Mouse (Mus musculus): ENCODE measurements around the gene Nptx1. TPM values are rescaled to one million over a fixed set of nuclear protein-coding genes. Genes with fewer than 3 reads are reported as not detected.

The Nptx1 gene
- polyA plus RNA-seq, 1 experiment from 2014 or later = 1.4 TPM

- Histone ChIP-seq H3K4me3 (no peak overlapping the region), H3K27ac (no peak overlapping the region), H3K27me3 (ENCODE audit: poor library complexity, severe bottlenecking) (peaks cover 8% of the 10 kb centered on the region; the same call in 1 of the 2 replicates), H3K36me3 (replicated peaks) (no peaks in the 10 kb centered on the region), H3K9me3 (no peaks in the 10 kb centered on the region), H3K4me1 (no peaks in the 10 kb centered on the region)
- DNase-seq (ENCODE audit: extremely low spot score, low spot score) = no peak
- WGBS = 76% methylated on average over 8 of the region's 8 CpGs
Observed at GRCm38 (mm10) chr11:119532460-119532859, 15.1 kb downstream of the Nptx1 start.

- peaks cover 8% of the 10 kb centered on the region; the same call in 1 of the 2 replicates for H3K27me3 ChIP-seq (ENCODE audit: poor library complexity, severe bottlenecking)
- no peak overlapping the region for H3K4me3 ChIP-seq
- H3K36me3 ChIP-seq (replicated peaks) = no peaks in the 10 kb centered on the region
- H3K9me3 ChIP-seq = no peaks in the 10 kb centered on the region
- H3K27ac ChIP-seq = no peak overlapping the region
- 73% methylated on average over 11 of the region's 11 CpGs for WGBS
- no peak for DNase-seq (ENCODE audit: extremely low spot score, low spot score)
- peaks cover 5% of the 10 kb centered on the region for H3K4me1 ChIP-seq
Observed at GRCm38 (mm10) chr11:119528930-119529329, 18.6 kb downstream of the Nptx1 start.

GRCm38 (mm10) chr11:119526068-119526966 lies 21.2 kb downstream of the Nptx1 start:
- H3K4me1 ChIP-seq = peaks cover 5% of the 10 kb centered on the region
- H3K36me3 ChIP-seq (replicated peaks) = no peaks in the 10 kb centered on the region
- no peaks in the 10 kb centered on the region; the same call in 1 of the 2 replicates for H3K27me3 ChIP-seq (ENCODE audit: poor library complexity, severe bottlenecking)
- H3K9me3 ChIP-seq = no peaks in the 10 kb centered on the region
- H3K27ac ChIP-seq = no peak overlapping the region
- WGBS = 84% methylated on average over 14 of the region's 14 CpGs
- H3K4me3 ChIP-seq = no peak overlapping the region
- DNase-seq (ENCODE audit: extremely low spot score, low spot score) = no peak

GRCm38 (mm10) chr11:119524545-119524949 lies 23.0 kb downstream of the Nptx1 start:
- peak overlapping the region; percentile 84 for H3K27ac ChIP-seq

GRCm38 (mm10) chr11:119523392-119523791 lies 24.2 kb downstream of the Nptx1 start:
- WGBS = 88% methylated on average over 3 of the region's 3 CpGs
- no peaks in the 10 kb centered on the region for H3K9me3 ChIP-seq
- peaks cover 5% of the 10 kb centered on the region for H3K4me1 ChIP-seq
- DNase-seq (ENCODE audit: extremely low spot score, low spot score) = no peak
- H3K36me3 ChIP-seq (replicated peaks) = no peaks in the 10 kb centered on the region
- no peak overlapping the region for H3K27ac ChIP-seq
- H3K27me3 ChIP-seq (ENCODE audit: poor library complexity, severe bottlenecking) = 0 out of 2 replicates have a peak, but pooled peaks cover 5% of the 10 kb centered on the region
- no peak overlapping the region for H3K4me3 ChIP-seq

More at GRCm38 (mm10) chr11:119524545-119524949, 23.0 kb downstream of the Nptx1 start:
- H3K9me3 ChIP-seq = no peaks in the 10 kb centered on the region
- H3K27me3 ChIP-seq (ENCODE audit: poor library complexity, severe bottlenecking) = peaks cover 3% of the 10 kb centered on the region; the same call in 1 of the 2 replicates
- 3% methylated on average over 33 of the region's 33 CpGs for WGBS
- peak; percentile 89 for DNase-seq (ENCODE audit: extremely low spot score, low spot score)
- H3K4me1 ChIP-seq = peaks cover 5% of the 10 kb centered on the region
- H3K36me3 ChIP-seq (replicated peaks) = no peaks in the 10 kb centered on the region
- H3K4me3 ChIP-seq = peak overlapping the region; percentile 54

- 88% methylated on average over 8 of the region's 8 CpGs for WGBS
Observed at GRCm38 (mm10) chr11:119522779-119523178, 24.8 kb downstream of the Nptx1 start.

GRCm38 (mm10) chr11:119521920-119522710 lies 25.4 kb downstream of the Nptx1 start:
- Histone ChIP-seq H3K9me3 (no peaks in the 10 kb centered on the region), H3K27me3 (ENCODE audit: poor library complexity, severe bottlenecking) (peaks cover 16% of the 10 kb centered on the region), H3K27ac (no peak overlapping the region), H3K4me1 (peaks cover 7% of the 10 kb centered on the region), H3K36me3 (replicated peaks) (no peaks in the 10 kb centered on the region), H3K4me3 (no peak overlapping the region)
- WGBS = 85% methylated on average over 6 of the region's 6 CpGs
- DNase-seq (ENCODE audit: extremely low spot score, low spot score) = no peak

More at GRCm38 (mm10) chr11:119522779-119523178, 24.8 kb downstream of the Nptx1 start:
- peaks cover 10% of the 10 kb centered on the region; the same call in 1 of the 2 replicates for H3K27me3 ChIP-seq (ENCODE audit: poor library complexity, severe bottlenecking)
- no peak overlapping the region for H3K4me3 ChIP-seq
- peaks cover 5% of the 10 kb centered on the region for H3K4me1 ChIP-seq
- H3K27ac ChIP-seq = no peak overlapping the region
- DNase-seq (ENCODE audit: extremely low spot score, low spot score) = no peak
- H3K9me3 ChIP-seq = no peaks in the 10 kb centered on the region
- no peaks in the 10 kb centered on the region for H3K36me3 ChIP-seq (replicated peaks)

GRCm38 (mm10) chr11:119520713-119521063 lies 26.9 kb downstream of the Nptx1 start:
- no peak overlapping the region for H3K4me3 ChIP-seq
- no peak overlapping the region for H3K27ac ChIP-seq

GRCm38 (mm10) chr11:119520005-119520712 lies 27.4 kb downstream of the Nptx1 start:
- Histone ChIP-seq H3K9me3 (no peaks in the 10 kb centered on the region), H3K4me3 (no peak overlapping the region), H3K36me3 (replicated peaks) (no peaks in the 10 kb centered on the region), H3K4me1 (peaks cover 26% of the 10 kb centered on the region), H3K27me3 (ENCODE audit: poor library complexity, severe bottlenecking) (peaks cover 35% of the 10 kb centered on the region), H3K27ac (no peak overlapping the region)
- 81% methylated on average over 5 of the region's 5 CpGs for WGBS
- DNase-seq (ENCODE audit: extremely low spot score, low spot score) = no peak

More at GRCm38 (mm10) chr11:119520713-119521063, 26.9 kb downstream of the Nptx1 start:
- Histone ChIP-seq H3K27me3 (ENCODE audit: poor library complexity, severe bottlenecking) (peaks cover 30% of the 10 kb centered on the region), H3K4me1 (peaks cover 20% of the 10 kb centered on the region), H3K9me3 (no peaks in the 10 kb centered on the region), H3K36me3 (replicated peaks) (no peaks in the 10 kb centered on the region)
- no peak for DNase-seq (ENCODE audit: extremely low spot score, low spot score)

GRCm38 (mm10) chr11:119519387-119519786 lies 28.2 kb downstream of the Nptx1 start:
- WGBS = 96% methylated on average over 1 of the region's 1 CpGs
- no peak overlapping the region for H3K27ac ChIP-seq
- peaks cover 28% of the 10 kb centered on the region for H3K4me1 ChIP-seq
- H3K36me3 ChIP-seq (replicated peaks) = no peaks in the 10 kb centered on the region
- no peak for DNase-seq (ENCODE audit: extremely low spot score, low spot score)
- no peak overlapping the region for H3K4me3 ChIP-seq
- peaks cover 43% of the 10 kb centered on the region for H3K27me3 ChIP-seq (ENCODE audit: poor library complexity, severe bottlenecking)
- H3K9me3 ChIP-seq = no peaks in the 10 kb centered on the region

- no peaks in the 10 kb centered on the region for H3K9me3 ChIP-seq
- DNase-seq (ENCODE audit: extremely low spot score, low spot score) = no peak
- peak overlapping the region; percentile 78; the same call in 1 of the 2 replicates for H3K27ac ChIP-seq
- H3K36me3 ChIP-seq (replicated peaks) = no peaks in the 10 kb centered on the region
- H3K4me1 ChIP-seq = peaks cover 53% of the 10 kb centered on the region
- H3K4me3 ChIP-seq = no peak overlapping the region
- peaks cover 68% of the 10 kb centered on the region for H3K27me3 ChIP-seq (ENCODE audit: poor library complexity, severe bottlenecking)
- 72% methylated on average over 12 of the region's 12 CpGs for WGBS
Observed at GRCm38 (mm10) chr11:119516677-119517361, 30.7 kb downstream of the Nptx1 start.

Data from forebrain, embryonic 10.5 days (tissue).